Mouse (Mus musculus): ENCODE data around the gene Map3k20.

The Map3k20 gene

DNA sequence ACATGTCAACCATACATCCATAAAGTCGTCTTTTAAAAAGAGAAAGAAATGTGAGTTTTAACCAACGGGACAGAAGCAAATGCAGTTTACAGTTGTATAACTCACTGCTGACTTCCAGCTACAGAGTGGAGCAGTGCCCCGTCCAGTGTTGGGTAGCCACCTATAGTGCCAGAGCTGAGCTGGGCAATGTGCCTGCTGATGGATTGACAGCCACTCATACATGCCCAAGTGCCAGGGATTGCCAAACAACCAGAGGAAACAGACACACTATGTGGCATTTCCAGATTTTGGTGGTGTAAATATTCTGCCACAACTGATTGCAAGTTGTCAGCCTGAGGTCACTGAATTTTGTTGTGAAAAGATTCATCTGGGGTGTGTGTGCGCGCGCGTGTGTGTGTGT, 139.2 kb downstream of the Map3k20 start:
- no peak for DNase-seq (ENCODE audit: low read depth, low spot score)

DNA sequence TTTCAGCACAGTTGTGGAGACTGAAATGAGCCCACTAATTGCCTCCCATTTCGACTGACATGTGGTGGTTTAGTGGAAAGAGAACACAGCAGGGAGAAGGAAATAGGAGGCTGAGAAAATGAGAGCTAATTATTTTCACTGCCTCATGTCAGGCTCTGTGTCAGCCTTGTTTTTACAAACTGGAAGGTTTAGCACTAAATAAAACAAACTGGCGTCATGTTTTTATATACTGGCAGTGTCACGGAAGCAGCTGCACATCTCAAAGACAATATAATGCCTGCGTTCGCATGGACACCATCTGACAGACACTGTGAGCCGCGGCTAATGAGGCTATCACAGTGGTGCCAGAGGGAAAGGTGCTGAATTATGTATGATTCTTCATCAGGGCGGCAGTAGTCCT, 141.3 kb downstream of the Map3k20 start:
- DNase-seq (ENCODE audit: low read depth, low spot score) = no peak

DNA sequence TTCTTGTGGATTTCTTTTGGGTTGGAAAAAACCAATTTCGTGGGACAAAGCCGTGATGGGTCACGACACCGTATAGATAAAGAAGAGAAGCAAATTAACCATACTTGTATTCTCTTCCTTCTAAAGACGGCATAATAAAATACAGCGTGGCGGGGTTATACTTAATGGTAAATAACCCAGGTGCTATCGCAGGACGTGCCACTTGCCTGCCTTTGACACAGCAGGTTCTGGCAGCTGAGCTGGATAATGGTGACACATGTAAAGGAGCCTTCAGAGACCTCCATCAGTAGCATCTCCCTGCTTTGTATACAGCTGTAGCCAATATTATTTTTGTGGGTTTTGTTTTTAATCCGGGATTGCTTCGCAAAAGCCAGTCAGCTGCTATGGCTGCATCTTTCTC, 141.9 kb downstream of the Map3k20 start:
- DNase-seq (ENCODE audit: low read depth, low spot score) = no peak

DNA sequence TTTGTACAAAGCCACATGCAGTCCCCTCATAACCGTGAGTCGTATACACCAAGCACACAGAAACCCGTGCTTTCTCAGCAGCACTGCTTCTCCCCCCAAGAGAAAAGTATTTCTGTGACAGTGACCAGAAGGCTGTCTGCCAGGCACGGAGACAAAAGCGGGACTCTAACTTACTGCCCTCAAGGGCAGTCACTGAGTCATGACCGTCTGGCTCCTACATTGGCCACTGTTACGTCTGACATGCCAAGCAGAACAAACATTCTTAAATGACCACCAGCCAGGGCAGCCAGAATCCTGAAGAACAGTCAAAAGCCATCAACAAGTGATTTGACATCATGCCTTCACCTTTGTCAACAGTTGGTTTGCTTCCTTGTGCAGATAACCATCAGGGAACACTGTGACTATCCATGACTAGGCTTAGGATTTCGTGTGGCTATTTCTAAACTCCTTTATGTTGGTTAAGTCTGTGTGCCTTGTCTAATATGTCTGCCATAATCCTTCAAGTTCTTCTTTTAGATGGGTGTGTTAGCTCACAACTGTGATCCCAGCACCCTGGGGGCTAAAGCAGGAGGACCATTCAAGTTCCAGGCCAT, 153.6 kb downstream of the Map3k20 start:
- no peak for DNase-seq (ENCODE audit: low read depth, low spot score)

DNA sequence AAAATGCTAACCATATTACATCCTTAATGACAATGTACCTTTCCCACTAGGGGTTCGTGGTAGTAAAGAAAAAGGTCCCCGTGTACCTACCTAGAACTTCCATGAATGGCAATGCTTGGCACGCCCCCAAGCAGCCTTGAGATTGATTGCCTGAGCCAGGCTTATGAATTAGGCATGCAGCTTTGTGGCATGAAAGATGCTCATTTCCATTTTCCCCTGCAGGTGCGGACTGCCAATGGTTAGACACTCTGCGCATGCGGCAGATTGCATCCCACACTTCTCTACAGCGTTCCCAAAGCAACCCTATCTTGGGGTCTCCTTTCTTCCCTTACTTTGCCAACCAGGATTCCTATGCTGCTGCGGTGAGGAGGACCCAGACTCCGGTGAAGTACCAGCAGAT, 155.6 kb downstream of the Map3k20 start:
- DNase-seq (ENCODE audit: low read depth, low spot score) = peak; percentile 26

DNA sequence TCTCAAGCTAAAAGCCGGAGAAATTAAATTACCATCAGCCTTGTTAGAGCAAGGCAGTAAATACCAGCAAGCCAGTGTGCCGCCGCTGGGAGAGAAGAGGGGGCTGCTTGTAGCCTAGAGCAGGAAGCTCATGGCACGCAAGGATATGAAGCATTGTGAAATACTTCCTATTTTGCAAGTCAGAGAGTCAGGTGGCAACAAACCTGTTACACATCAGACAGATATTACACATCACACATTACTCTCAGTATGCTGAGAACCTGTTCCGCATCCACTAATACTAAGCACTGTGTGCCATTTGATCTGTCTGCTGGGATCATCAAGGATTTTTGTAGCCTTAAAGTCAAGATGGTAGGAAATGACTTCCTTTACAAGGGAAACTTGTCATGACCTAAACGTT, 157.4 kb downstream of the Map3k20 start:
- DNase-seq (ENCODE audit: low read depth, low spot score) = no peak

DNA sequence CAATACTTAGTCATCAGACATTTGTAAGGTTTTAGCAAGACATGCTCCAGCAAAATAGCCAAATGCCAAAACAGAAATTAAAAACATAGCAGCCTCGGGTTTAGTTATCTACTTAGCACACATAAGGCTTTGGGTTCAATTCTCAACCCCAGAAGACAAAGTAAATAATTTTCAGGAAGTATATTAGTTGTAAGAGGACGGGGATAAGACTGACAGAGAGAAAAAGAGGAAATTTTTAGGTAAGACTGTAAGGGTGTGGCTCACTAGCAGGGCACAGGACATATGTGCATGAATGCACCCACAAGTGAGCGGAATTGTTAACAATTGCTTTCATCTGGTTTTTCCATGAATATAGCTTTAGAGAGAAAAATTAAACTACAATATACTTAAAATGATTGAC, 158.5 kb downstream of the Map3k20 start:
- DNase-seq (ENCODE audit: low read depth, low spot score) = no peak

DNA sequence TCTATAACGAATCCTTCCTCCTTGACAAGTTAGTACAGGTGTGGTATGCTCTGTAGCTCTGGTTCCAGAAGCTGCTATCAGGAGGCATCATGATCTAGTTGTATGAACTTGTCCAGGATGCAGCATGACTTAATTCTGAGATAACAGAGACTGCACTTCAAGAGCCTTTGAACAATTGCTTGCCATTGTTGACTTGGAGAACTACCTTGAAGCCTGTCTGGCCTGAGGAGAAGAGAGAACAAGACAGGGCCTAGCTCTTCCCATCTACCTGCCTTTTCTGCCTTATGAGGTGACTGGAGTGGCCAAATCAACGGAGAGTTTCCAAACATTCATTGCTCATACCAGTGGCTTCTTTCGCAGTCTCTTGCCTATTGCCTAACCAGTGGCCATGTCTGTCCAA, 160.7 kb downstream of the Map3k20 start:
- DNase-seq (ENCODE audit: low read depth, low spot score) = no peak

DNA sequence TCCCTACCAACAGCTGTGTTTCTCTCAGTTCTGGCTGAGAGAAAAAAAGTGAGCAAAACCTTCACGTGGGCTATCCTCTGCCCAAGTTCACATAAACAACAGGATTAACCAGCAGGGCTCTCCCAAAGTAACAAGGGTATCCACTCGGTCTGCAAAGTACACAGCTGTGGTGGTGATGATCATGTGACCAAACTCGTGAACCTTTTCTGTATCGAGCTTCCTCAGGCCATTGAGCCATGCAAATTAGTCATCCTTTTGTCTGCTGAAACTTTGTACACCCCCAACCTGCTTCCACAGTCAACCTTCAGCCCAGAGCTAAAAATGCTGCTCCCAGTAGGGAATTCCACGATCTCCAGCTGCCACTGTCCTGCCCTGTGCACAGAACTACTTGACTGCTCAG, 161.2 kb downstream of the Map3k20 start:
- peak; percentile 80 for DNase-seq (ENCODE audit: low read depth, low spot score)

DNA sequence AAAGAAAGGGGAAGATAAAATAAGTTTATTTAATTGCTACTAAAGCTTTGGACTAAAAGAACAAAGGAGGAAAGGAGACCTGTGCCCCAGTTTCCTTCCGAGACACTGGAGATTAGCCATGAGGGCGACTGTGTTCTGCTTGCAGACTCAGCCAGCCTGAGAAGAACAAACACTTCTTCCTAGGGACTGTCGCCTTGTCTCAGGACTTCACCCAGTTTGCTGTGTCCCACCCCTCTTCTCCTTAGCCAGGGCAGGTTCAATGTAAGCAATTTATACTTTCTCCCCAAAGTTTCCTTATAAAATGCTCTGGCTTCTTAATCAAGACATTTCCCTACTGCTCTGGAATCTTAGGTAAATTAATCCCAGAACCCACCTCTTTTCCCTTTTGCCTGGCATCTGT, 168.1 kb downstream of the Map3k20 start:
- no peak for DNase-seq (ENCODE audit: low read depth, low spot score)

DNA sequence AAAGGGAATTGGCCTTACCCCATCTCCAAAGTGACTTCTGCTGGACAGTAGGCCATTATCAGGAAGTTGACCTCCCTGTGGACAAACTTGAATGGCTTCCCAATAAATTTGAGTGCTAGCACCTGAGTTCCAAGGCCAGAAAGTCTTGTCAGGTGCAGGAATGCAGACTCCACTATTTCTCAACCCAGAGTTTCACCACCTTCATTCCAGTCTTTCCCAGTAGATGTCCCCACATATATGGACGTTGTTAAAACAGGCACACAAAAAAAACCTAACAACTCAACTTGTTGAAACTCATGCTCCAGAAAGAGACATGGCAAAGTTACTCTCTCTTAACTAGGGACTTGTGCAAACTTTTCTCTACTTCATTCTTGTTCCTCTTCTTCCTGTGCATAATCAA, 170.8 kb downstream of the Map3k20 start:
- no peak for DNase-seq (ENCODE audit: low read depth, low spot score)

DNA sequence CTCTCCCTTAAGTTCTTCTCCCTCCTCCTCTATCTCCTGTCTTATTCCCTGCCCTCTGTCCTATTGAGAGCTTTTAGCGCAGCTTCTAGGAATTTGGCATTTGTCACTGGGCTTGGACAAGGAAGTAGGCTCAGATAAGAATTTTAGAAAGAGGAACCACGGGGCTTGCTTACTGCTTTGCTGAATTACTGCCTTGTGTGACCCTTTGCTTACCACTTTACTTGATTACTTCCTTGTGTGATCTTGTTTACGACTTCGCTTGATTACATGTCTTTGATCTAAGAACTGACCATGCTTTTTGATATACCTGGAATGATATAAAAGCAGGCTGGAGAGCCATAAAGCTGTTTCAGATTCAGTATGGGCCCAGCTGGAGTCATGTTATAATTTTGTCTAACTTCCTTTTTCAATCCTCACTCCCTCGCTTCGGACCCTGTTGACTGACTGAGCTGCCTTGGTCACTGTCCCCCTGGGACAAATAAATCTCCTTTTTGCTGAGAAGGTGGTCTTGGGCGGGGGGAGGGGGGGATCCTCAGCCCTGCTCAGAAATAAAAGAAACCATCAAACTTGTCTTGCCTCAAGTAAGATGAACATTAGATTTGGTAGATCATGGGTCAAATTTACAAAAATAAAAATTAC, 179.1 kb downstream of the Map3k20 start:
- DNase-seq (ENCODE audit: low read depth, low spot score) = no peak

DNA sequence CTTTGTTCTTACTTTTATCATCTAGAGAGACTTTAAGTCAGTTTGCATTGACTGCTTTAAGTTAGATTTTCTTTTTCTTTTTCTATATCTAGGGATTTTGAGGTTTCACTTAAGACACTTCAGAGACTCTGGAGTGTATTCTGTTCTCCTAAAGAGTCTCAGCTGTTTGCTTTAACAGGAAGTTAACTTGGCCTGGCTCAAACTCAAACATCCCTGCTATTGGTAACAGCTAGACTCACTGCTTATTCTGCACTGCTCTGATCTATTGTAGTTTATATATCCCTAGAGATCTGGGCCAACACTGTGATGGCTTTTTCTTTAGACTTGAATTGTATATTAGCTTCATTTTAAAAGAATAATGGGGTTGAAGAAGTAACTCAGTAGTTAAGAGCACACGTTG, 182.2 kb downstream of the Map3k20 start:
- no peak for DNase-seq (ENCODE audit: low read depth, low spot score)

DNA sequence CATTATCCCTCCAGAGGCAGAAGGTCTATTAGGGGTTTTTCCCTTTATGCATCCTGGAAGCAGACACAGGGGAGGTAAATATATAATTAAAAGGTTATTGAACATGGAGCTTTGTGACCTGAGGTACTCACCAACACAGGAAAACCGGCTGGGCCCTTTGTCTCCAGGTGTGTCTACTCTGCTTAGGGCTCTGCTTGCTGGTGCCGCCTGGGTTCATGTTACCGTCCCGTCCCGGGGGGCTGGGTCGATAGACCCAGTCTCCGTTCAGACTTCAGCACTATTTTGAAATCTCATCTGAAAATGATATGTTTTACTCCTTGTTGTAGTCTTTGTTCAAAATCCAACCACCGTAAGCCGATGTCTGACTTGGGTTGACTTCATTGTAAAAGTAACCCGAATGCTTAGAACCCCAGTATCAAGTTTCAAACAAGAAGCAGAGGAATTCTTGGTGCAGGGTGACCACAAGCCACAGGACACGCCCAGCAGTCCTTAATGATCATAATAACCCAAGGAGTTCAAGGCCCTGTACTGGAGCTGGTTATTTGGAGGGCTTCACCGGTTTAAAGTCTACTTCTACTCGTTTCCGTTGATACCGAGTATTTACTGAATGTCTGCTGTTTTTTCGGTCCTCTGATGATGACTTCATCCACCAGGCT, 186.1 kb downstream of the Map3k20 start:
- no peak for DNase-seq (ENCODE audit: low read depth, low spot score)

DNA sequence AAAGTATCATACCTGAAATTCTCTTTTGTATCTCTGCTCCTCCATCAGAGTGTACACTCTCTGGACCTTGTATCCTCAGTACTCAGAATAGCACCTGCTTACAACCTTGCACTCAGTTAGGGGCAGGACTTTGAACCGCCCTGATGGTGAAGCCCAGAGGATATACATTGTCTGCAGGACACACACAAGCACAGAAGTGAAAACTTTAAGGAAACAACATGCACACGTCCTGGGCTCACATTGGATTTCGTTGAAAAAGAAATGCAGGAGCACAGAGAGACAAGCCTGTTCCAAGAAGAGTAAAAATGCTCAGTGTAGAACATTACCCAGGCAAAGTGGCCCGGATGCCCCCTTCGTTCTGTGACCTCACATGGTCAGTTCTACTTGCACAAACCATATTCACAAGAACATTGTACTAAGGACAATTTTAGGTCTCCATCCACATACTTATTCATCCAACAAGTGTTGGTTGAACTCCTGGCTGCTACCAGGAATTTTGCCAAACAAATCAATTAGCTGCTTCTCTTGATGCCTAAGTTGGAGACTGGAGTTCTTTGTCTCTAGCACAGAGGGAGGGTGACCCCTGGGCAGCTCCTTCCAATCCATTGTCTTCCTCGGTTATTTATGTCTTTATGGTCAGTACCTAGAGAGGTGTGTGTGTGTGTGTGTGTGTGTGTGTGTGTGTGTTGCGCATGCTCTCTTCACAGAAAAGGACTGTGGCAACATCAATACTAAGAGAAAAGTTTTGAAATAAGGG, 189.3 kb downstream of the Map3k20 start:
- DNase-seq (ENCODE audit: low read depth, low spot score) = peak; percentile 71

DNA sequence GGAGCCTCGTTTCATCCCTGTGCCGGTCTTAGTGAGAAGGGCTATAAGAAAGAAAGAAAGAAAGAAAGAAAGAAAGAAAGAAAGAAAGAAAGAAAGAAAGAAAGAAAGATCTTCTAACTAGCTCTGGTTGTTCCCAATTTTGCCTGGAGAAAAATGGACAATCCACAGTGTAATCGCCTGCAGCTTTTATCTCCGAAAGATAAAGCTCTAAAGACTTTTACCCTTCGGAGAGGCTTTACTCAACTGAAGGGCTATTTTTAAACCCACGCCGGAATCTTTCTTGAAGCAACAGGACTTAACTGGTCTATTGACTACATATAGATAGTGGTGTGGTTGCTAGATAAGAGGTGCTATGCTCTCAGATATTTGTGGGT, 190.0 kb downstream of the Map3k20 start:
- DNase-seq (ENCODE audit: low read depth, low spot score) = no peak

DNA sequence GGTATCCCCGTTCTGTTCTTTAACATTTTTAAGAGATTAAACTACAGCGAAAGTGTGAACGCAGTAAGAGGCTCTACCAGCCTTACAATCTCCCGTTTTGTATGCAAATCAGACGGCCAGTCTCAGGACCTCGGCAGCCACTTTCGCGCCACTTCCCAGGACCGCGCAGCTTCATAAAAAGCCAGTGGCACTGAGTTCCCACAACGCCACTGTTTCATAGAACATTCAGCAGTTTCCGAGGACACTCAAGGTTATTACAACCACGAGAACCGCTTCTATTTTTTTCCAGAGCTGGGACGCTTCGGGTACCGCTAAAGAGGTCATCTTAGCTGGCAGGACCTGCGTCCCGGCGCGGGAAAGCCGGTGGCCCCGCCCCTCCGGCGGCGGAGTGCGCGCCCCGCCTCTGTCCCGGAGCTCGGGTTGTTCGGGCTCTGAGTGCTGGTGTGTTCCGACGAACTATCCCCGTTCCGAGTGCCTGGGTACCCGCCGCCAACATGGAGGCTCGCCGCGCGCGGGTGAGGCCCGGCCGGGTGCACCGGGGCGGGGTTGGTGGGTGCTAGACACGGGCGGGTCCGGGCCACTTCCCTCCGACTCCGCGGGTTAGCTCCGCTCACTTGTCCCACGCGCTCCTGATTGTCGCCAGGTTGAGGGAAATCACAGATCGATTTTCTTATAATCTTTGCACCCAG, 190.5 kb downstream of the Map3k20 start, which contains the start of gene Cdca7:
Gene Cdca7, plus strand, starts transcription at position 363 of the 689 bp plus-strand sequence.
- peak; percentile 88 for DNase-seq (ENCODE audit: low read depth, low spot score)

DNA sequence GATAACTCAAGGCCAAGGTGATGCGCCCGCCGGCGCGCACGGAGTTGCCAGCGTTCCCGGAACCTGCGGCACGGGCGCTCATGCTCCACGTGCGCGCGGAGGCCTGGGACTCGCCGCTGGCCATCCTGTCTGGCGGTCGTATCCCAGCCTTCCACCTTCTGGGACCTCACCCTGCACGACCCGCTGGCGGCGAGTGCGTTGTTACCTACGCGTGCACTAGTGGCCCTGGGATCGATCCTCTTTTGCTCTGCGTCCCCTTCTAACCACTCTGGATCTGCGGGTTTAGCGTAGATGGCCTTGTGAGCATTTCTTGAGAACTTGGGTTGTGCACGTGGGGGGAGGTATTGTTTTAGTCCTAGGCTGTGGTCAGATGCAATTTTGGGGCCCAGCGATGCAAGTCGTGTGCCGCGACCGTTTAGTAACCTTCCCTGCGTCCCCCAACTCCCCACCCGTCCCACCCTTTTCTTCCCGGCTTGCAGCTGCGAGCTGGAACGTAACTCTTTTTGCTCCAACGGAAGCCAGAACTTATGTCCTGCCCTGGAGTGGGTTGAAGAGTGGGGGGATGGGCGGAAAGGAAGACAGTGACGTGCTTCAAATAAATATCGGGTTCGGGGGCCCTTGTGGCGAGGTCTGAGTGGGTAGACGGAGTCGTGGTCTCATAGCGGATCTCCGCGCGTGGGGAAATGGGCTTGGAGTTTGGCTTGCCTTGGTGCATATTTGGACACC, 191.2 kb downstream of the Map3k20 start:
- peak; percentile 80 for DNase-seq (ENCODE audit: low read depth, low spot score)

DNA sequence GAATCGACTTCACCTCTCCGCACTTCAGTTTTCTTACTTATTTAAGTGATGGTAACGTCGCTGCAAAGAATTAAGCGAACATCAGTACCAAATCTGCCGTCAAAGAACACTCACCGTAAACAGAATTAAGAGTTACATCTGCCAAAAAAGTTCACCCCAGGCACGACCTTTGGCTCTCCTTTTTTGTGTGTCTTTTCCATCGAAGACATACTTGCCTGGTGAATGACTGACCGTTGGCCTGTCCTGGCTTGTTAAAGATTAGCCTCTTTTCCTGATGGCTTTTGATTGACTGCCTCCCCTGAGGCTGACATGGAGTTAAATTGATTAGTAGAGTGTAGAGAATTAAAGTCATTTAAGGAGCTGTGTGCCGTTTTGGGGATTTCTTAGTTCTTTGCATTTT, 191.8 kb downstream of the Map3k20 start:
- no peak for DNase-seq (ENCODE audit: low read depth, low spot score)

DNA sequence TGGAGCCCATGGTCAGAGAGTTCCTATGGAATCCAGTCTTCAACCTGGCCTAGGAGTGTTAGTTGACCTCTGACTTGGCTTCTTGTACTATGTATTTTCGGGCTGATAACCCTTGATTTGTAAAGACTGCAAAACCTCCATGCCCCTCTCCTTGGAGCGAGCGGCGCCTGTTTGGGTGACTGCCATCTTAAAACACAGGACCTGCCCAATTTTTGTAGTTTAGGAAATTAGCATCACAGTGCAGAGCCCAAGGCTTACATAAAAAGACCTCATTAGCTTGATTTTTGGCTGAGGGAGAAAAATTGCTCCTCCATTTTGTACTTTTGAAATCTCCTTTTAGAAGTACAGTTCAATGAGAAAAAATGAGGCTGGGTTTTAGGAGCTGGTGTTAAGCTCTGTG, 192.7 kb downstream of the Map3k20 start:
- no peak for DNase-seq (ENCODE audit: low read depth, low spot score)

DNA sequence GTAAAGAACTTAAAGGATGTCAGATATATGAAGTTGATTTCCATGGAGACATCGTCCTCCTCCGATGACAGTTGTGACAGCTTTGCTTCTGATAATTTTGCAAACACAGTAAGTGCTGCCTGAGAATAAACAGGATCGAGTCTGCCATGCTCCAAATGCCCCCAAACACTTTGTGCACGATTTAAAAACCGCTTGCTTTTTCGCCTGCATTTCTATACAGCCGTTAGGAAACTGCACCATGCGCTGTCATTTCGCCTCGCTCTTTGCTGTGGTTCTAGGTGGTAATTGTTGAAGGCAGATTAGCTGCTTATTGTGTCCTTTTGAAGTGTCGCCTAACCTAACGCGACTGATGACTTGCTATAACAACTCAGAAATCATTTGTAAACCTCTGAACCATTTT, 193.5 kb downstream of the Map3k20 start:
- DNase-seq (ENCODE audit: low read depth, low spot score) = no peak
